ENCODE assay signal across 8 mouse cellular contexts in genomic region chr11:103987423-103987822, GRCm38 (mm10). TPM values are rescaled to one million over a fixed set of nuclear protein-coding genes. Genes with fewer than 3 reads are reported as not detected.
DNase-seq lines count a peak whose midpoint lies in the region; ATAC-seq and TF ChIP-seq lines count a peak whose summit lies in the region.

No protein-coding gene starts in this region.

- H3K4me1 ChIP-seq in hindbrain, embryonic 10.5 days (replicated peaks) = peaks cover 15% of the 10 kb centered on the region
- 0 out of 2 replicates have a peak, but pooled peaks cover 2% of the 10 kb centered on the region for H3K4me1 ChIP-seq in hindbrain, embryonic 12.5 days
- no peaks in the 10 kb centered on the region for H3K4me1 ChIP-seq in limb, embryonic 14.5 days (ENCODE audit: control insufficient read depth, insufficient read depth, low read length)

- no peak overlapping the region for H3K4me3 ChIP-seq in hindbrain, embryonic 10.5 days
- H3K4me3 ChIP-seq in hindbrain, embryonic 12.5 days = no peak overlapping the region
- no peak overlapping the region for H3K4me3 ChIP-seq in limb, embryonic 14.5 days (replicated peaks; ENCODE audit: low read length)

- peaks cover 38% of the 10 kb centered on the region for H3K36me3 ChIP-seq in hindbrain, embryonic 10.5 days
- peaks cover 35% of the 10 kb centered on the region for H3K36me3 ChIP-seq in hindbrain, embryonic 12.5 days
- H3K36me3 ChIP-seq in limb, embryonic 14.5 days (ENCODE audit: control insufficient read depth, insufficient read depth, low read length) = peaks cover 30% of the 10 kb centered on the region

- no peak overlapping the region for H3K27ac ChIP-seq in hindbrain, embryonic 10.5 days
- no peak overlapping the region for H3K27ac ChIP-seq in hindbrain, embryonic 12.5 days
- no peak overlapping the region for H3K27ac ChIP-seq in limb, embryonic 14.5 days (replicated peaks; ENCODE audit: low read depth, low read length)

- H3K9me3 ChIP-seq in hindbrain, embryonic 10.5 days = no peaks in the 10 kb centered on the region
- H3K9me3 ChIP-seq in hindbrain, embryonic 12.5 days (replicated peaks) = no peaks in the 10 kb centered on the region
- no peaks in the 10 kb centered on the region for H3K9me3 ChIP-seq in limb, embryonic 14.5 days (ENCODE audit: control insufficient read depth, low read length)

- no peak overlapping the region for H3K4me2 ChIP-seq in hindbrain, embryonic 12.5 days (replicated peaks)
- H3K4me2 ChIP-seq in limb, embryonic 14.5 days (replicated peaks; ENCODE audit: low read depth, low read length, severe bottlenecking) = no peak overlapping the region

- WGBS in hindbrain, embryonic 10.5 days = 27% methylated on average over 8 of the region's 8 CpGs
- 25% methylated on average over 8 of the region's 8 CpGs for WGBS in hindbrain, embryonic 12.5 days
- WGBS in limb, embryonic 14.5 days = 28% methylated on average over 8 of the region's 8 CpGs

- DNase-seq in hindbrain, embryonic 10.5 days (ENCODE audit: low spot score) = peak; percentile 80
- peak; percentile 93 to 95 for DNase-seq in cerebellum, postnatal 10 days
- peak; percentile 70 to 78 for DNase-seq in frontal cortex, postnatal 36 days (ENCODE audit: low spot score in 2 of 2)
- DNase-seq in kidney, adult 18-20 months = peak; percentile 65
- peak; percentile 88 for DNase-seq in limb, embryonic 14.5 days (ENCODE audit: low spot score)
- peak; percentile 50 to 53 for DNase-seq in spleen, postnatal 36 days (ENCODE audit: low spot score in 2 of 2)

- no peak for TF ChIP-seq POLR2A in limb, embryonic 14.5 days (IDR thresholded peaks at IDR 0.05; ENCODE audit: borderline replicate concordance, extremely low read depth, insufficient read depth, insufficient read length)

- no peaks in the 10 kb centered on the region for H3K27me3 ChIP-seq in hindbrain, embryonic 10.5 days (ENCODE audit: insufficient read depth, poor library complexity, severe bottlenecking)
- H3K27me3 ChIP-seq in hindbrain, embryonic 12.5 days = no peaks in the 10 kb centered on the region
- H3K27me3 ChIP-seq in limb, embryonic 14.5 days (ENCODE audit: control insufficient read depth, insufficient read depth, low read length) = no peaks in the 10 kb centered on the region

- no peak overlapping the region for H3K9ac ChIP-seq in hindbrain, embryonic 12.5 days
- no peak overlapping the region for H3K9ac ChIP-seq in limb, embryonic 14.5 days (ENCODE audit: low read depth, low read length, severe bottlenecking)

- ATAC-seq in hindbrain, embryonic 12.5 days (ENCODE audit: low FRiP score) = no peak; the same call in 1 of the 2 replicates
- ATAC-seq in limb, embryonic 14.5 days (ENCODE audit: low FRiP score, low read depth) = peak; percentile 60; the same call in 1 of the 2 replicates
- ATAC-seq in monocyte, adult 5-6 weeks (replicated peaks; ENCODE audit: insufficient number of reproducible peaks, low FRiP score, low TSS enrichment, poor library complexity, severe bottlenecking) = peak; percentile 51

RNA-seq across cellular contexts. Expression of gene Arf2, which starts 20.9 kb away (rescaled TPM):
- polyA plus RNA-seq in hindbrain, embryonic 10.5 days (2016; fragmentation: Nextera tagmentation; extraction: Ambion mirVana) = 99.1 and 116 TPM in 2 replicates
- 140 and 145 TPM in 2 replicates for polyA plus RNA-seq in hindbrain, embryonic 12.5 days (2016; fragmentation: Nextera tagmentation; extraction: Ambion mirVana)
- 47.0 and 52.7 TPM in 2 replicates for polyA plus RNA-seq in limb, embryonic 14.5 days (2012; rRNA removed)
- 75.2 and 78.7 TPM in 2 replicates for polyA plus RNA-seq in limb, embryonic 14.5 days (2014; fragmentation: Nextera tagmentation; extraction: Ambion mirVana)
- 52.6 to 86.8 TPM (median 79.1 TPM) in 3 replicates for total RNA-seq in monocyte, adult 5-6 weeks (2017)

RNA-seq across cellular contexts. Expression of gene Nsf, which starts 33.6 kb away (rescaled TPM):
- 53.1 and 54.3 TPM in 2 replicates for polyA plus RNA-seq in hindbrain, embryonic 10.5 days (2016; fragmentation: Nextera tagmentation; extraction: Ambion mirVana)
- 81.7 and 85.7 TPM in 2 replicates for polyA plus RNA-seq in hindbrain, embryonic 12.5 days (2016; fragmentation: Nextera tagmentation; extraction: Ambion mirVana)
- polyA plus RNA-seq in limb, embryonic 14.5 days (2012; rRNA removed) = 33.5 and 39.7 TPM in 2 replicates
- 43.6 and 44.9 TPM in 2 replicates for polyA plus RNA-seq in limb, embryonic 14.5 days (2014; fragmentation: Nextera tagmentation; extraction: Ambion mirVana)
- total RNA-seq in monocyte, adult 5-6 weeks (2017) = 73.0 to 93.1 TPM (median 86.5 TPM) in 3 replicates
